Mouse (Mus musculus) G1E (cell line): ENCODE results near the gene Mipol1.

Experiments used
- CTCF ChIP-seq: IDR thresholded peaks from 2 replicates; pipeline ENCODE4 v1.5.1; 2012; ENCODE audit warnings: low read depth, low read length, inconsistent platforms, mixed read lengths
- GATA1 ChIP-seq: IDR thresholded peaks from 2 replicates; pipeline ENCODE4 v1.6.1; 2012; ENCODE audit warnings: borderline replicate concordance, low read length, inconsistent platforms, mixed read lengths
- TAL1 ChIP-seq: conservative IDR thresholded peaks from 2 replicates; pipeline ENCODE4 v1.6.1; 2012; ENCODE audit warnings: low read depth, low read length, inconsistent platforms, mixed read lengths

- TF ChIP-seq GATA1 (no peak), CTCF (no peak), TAL1 (no peak)
These were observed 241.6 kb downstream of the Mipol1 start for GRCm38 (mm10) chr12:57471786-57472185.
